Mouse (Mus musculus): ENCODE data around the gene Fuca1. TPM values are rescaled to one million over a fixed set of nuclear protein-coding genes. Genes with fewer than 3 reads are reported as not detected.

Gene Fuca1
- total RNA-seq, 2 experiments from 2014 or later = 15.2 to 29.4 TPM

DNA sequence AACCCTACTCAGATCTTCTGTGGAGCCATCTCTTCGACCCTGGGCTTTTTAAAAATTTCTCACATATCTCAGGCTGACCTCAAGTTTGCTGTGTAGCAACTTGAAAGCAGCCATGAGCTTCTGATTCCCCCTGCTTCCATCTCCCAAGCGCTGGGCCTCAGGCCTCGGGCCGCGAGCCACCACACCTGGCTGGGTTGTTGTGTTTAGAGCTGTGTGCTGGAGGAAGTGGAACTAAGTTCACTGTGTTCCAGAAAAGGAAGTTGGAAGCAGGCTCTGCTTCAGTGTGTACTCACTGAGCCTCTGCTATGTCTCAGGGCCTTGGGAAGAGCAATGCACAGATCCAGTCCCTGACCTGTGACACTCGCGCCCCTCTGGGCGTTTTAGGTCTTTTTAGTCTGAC lies 27.6 kb downstream of the Fuca1 start:
- ATAC-seq (replicated peaks; ENCODE audit: low FRiP score, poor library complexity, severe bottlenecking) = no peak

DNA sequence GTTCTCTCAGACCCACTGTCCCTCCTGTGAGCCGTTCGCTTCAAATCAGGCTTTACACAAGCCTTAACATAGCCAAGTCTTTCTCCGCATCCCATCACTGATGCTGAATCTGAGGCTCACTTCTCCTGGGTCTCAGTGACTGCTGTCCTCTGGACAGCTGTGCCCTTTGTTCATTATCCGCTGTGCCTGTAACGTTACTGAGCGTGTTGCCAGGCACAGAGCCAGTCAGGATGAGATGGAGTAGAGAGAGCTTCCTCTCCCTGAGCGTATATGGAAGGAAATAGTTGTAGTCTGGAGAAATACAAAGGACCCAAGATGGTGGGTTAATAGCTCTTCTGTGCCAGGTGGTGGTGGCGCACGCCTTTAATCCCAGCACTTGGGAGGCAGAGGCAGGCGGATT lies 28.9 kb downstream of the Fuca1 start:
- no peak for ATAC-seq (replicated peaks; ENCODE audit: low FRiP score, poor library complexity, severe bottlenecking)

DNA sequence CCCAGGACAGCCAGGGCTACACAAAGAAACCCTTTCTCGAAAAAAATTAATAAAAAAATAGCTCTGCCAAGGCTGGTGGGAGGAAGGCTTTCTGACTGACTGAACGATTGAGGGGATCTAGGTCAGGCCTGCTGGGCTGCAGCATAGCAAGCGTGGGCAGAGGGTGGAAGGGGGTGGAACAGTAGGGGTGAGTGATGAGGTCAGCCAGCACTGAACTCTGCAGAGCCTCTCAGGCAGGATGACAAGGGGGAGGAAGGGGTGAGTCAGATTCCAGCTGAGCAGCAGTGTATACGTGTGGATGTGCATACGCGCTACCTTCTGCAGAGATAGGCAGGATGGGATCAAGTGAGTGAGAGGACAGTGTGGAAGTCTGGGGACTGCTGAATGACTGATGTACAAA lies 29.4 kb downstream of the Fuca1 start:
- ATAC-seq (replicated peaks; ENCODE audit: low FRiP score, poor library complexity, severe bottlenecking) = no peak

DNA sequence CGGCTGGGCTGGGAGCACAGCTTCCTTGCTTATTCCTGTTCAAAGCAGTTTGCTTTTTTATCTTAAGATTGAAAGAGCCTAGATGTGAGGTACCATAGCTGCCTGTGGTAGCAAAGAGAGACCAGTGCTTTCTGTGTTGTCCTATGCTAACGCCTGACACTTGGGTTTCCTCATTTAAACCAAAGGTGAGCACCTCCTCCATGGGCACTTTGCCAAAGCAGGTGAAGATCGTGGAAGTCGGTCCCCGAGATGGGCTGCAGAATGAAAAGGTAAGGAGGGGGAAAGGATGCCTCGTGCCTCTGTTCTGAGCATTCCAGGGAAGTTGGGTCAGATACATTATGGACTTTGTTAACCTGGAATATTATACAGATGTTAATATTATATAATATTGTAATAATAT lies 29.8 kb downstream of the Fuca1 start:
- no peak for ATAC-seq (replicated peaks; ENCODE audit: low FRiP score, poor library complexity, severe bottlenecking)

DNA sequence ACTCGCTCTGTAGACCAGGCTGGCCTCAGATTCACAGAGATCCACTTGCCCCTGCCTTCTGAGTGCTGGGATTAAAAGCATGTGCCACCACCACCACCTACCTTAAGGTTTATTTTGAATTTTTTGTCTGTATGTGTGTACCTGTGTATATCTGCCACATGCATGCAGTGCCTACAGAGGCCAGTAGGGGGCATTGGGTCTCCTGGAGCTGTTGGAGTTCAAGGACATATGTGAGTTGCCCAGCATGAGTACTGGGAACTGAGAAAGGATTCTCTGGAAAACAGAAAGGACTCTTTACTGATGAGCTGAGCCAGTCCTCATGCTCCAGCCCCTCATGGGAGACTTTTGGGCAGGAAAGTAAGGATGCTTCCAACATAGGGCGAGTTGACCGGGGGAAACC lies 31.0 kb downstream of the Fuca1 start:
- ATAC-seq (replicated peaks; ENCODE audit: low FRiP score, poor library complexity, severe bottlenecking) = no peak

DNA sequence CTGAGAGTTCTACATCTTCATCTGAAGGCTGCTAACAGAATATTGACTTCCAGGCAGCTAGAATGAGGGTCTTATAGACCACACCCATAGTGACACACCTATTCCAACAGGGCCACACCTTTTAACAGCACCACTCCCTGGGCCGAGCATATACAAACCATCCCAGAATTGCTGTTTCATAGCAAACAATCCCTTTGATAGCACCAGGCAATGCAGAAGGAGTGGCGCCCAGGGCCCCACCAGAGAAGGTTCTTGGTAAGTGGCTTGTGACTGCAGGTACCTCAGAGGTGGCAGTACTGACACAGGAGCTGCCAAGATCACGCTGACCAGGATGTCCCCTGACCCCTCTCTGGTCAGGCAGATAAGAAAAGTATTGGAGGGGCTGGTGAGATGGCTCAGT lies 32.6 kb downstream of the Fuca1 start:
- ATAC-seq (replicated peaks; ENCODE audit: low FRiP score, poor library complexity, severe bottlenecking) = no peak

DNA sequence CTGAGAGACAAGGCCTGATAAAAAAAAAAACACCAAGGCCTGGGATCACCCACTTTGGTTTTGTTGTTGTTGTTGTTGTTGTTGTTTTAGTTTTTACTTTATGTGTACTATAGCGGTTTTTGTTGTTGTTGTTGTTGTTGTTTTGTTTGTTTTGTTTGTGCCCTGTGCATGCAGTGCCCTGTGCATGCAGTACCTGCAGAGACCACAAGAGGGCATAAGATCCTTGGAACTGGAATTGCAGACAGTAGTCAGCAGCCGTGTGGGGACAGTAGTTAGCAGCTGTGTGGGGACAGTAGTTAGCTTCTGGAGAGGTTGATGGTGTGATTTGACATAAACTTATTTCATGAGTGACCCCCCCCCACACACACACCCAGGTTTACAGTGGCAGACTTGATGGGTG lies 33.7 kb downstream of the Fuca1 start:
- ATAC-seq (replicated peaks; ENCODE audit: low FRiP score, poor library complexity, severe bottlenecking) = peak; percentile 79

DNA sequence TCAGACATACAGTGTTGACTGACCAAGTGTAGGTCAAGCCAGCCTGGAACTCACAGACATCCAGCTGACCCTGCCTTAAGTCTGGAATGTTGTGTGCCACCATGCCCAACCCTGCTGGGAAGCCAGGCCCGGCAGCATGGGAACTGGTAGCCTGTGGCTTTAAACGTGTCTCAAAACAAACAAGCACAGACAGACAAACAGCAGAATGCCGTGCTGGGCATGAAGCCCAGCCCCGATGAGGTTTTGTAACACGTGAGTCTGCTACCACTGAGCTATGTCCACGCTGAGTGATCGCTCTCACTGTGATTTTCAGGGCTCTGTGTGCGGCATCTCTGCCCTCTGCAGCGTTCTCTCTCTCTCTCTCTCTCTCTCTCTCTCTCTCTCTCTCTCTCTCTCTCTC lies 35.4 kb downstream of the Fuca1 start:
- no peak for ATAC-seq (replicated peaks; ENCODE audit: low FRiP score, poor library complexity, severe bottlenecking)

DNA sequence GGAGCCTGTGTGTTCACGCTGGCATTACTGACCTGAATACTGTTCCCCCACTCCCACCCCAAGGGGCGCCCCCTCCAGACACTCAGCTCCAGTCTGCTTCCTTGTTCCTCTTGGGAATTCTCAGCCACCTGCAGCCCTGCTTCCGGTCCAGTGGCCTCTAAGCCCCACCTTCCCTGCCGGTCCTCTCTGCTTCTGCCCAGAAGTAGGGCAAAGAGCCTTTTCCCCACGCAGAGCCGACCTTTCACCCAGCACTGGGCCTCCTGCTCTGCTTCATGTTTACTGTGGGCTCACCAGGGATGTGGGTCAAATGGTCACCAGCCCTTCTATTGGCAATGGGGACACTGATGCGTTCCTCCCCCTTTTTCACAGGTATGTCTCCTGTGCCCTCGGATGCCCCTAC lies 37.8 kb downstream of the Fuca1 start:
- ATAC-seq (replicated peaks; ENCODE audit: low FRiP score, poor library complexity, severe bottlenecking) = no peak

DNA sequence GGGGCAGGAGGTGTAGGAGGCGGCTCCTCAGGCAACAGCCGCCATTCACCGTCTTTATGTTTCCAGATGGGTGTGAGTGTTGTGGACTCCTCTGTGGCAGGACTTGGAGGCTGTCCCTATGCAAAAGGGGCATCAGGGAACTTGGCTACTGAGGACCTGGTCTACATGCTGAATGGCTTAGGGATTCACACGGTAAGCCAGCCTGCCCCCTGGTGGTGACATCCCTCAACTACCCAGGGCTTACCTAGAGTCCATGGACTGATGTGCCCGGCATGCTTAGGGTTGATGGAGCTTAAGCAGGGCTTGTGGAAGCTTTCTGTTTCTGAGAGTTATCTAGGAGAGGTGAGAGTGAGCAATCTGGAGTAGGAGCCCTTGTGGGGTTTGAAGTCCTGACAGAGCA lies 40.2 kb downstream of the Fuca1 start:
- peak; percentile 59 for ATAC-seq (replicated peaks; ENCODE audit: low FRiP score, poor library complexity, severe bottlenecking)

DNA sequence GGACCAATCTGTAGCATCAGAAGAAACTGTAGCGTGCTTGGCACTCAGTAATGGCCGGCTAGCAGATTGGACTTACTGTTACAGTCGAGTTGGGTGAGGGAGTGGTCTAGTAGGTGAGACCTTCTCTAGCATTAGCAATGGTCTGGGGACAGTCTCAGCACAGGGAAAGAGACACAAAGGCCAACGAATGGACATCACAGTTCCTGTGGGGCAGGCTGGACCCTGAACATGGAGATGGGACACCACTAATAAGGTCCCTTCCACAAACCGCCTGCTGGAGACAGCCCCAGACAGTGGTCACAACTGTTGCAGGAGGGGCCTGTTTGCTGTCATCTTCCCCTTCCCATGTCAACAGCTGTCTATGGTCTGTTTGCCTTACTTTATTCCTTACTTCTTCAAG lies 41.2 kb downstream of the Fuca1 start:
- no peak for ATAC-seq (replicated peaks; ENCODE audit: low FRiP score, poor library complexity, severe bottlenecking)

DNA sequence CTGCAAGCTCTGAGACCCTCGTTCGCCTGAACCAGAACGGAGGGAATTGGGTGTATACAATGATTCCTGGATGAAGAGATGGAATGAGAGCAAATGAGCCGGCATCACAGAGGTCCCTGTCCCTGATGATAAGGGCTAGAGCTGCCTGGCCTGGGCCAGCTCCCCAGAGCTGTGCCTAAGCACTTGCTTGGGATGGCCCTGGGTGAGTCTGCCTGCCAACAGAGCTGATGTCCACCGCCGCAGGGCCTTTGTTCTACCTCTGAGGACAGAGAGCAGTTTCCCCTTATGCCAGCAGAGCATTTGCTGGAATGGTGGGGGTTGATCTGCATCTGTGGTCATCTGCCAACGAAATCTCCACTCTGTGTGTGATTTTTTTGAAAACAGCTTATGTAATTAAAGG lies 41.7 kb downstream of the Fuca1 start:
- ATAC-seq (replicated peaks; ENCODE audit: low FRiP score, poor library complexity, severe bottlenecking) = no peak

DNA sequence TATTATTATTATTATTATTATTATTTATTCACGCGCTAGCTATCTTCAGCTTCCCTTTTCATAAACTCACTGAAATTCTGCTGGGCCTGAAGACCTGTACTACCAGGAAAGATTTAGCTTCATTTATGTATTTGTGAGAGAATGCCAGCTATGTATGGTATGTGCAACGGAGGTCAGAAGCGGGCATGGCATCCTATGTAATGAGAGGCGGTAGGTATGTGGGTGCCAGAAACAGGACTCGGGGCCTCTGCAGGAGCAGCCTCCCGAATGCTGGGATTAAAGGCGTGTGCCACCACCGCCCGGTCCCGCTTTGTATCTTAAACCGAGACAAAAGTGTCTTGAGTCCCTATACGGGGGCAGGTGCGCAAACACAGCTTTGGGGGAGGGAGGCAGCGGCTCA lies 42.4 kb downstream of the Fuca1 start:
- peak; percentile 1 for ATAC-seq (replicated peaks; ENCODE audit: low FRiP score, poor library complexity, severe bottlenecking)

DNA sequence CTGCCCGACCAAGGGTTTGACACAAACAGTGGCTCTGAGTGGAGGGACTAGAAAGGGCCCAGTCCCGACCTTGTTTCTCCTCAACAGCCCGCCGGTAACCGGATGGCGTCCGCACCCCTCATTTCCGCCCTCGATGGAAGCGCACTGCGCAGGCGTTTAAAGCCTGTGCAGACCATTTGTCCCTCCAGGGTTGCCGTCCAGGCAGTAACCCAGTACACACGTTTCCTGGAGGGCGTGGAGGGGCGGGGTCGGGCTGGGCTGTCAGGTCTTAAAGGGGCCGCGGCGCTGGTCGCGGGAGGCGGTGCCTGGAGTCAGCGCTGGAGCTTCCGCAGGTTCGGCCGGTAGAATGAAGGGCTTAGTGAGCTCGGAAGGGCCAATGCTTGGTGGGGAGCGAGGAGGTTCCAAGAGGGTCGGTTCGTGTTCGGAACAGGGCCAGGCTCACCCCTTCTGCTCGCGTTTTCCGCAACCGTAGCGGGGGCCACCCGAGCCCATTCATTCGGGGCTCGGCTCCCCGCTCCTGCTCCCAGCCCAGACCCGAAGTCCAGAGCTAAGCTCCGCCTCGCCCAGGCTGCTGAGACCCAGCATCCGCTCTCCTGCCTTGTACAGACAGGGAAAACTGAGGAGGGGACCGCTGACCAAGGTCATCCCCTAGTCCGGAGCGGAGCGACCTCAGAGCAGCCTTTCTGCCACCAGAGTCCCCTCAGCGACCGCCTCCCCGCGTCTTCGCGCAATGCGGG lies 43.1 kb downstream of the Fuca1 start, which contains the start of gene Gale:
Gene Gale (plus strand): TSS at position 271 of the 737 bp plus-strand sequence.
- ATAC-seq (replicated peaks; ENCODE audit: low FRiP score, poor library complexity, severe bottlenecking) = peak; percentile 82

DNA sequence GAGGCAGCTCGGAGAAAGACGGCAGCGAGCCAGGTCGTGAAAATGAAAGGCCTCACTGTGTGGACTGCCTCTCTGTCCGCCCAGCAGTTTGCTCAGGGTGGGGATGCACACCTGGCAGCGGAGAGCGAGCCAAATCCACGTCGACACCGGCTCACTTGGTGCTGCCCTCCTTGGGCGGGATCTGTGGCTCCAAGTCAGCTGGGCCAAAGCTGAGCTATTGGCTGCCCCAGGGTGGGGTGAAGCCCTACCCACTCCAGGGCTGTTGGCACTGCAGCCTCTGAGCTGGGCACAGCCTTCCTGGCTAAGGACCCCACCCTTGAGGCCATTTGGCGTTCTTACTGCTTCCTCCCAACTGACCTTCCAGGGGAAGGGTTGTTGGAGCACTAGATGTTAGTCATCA lies 43.9 kb downstream of the Fuca1 start:
- ATAC-seq (replicated peaks; ENCODE audit: low FRiP score, poor library complexity, severe bottlenecking) = peak; percentile 60

DNA sequence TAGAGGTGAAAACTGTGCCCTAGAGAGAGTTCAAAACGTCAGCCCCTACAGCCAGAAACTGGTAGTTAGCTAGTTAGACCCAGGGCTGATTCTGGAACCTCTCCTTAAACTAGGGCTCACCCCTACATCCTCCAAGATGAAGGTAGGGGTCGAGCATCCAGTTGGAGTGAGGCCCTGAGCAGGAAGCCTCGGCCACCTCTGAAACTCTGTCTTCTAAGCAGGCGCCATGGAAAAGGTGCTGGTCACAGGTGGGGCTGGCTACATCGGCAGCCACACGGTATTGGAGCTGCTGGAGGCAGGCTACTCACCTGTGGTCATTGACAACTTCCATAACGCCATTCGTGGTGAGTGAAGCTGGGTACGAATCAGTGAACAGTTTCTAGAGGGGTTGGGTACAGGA lies 44.6 kb downstream of the Fuca1 start:
- no peak for ATAC-seq (replicated peaks; ENCODE audit: low FRiP score, poor library complexity, severe bottlenecking)

DNA sequence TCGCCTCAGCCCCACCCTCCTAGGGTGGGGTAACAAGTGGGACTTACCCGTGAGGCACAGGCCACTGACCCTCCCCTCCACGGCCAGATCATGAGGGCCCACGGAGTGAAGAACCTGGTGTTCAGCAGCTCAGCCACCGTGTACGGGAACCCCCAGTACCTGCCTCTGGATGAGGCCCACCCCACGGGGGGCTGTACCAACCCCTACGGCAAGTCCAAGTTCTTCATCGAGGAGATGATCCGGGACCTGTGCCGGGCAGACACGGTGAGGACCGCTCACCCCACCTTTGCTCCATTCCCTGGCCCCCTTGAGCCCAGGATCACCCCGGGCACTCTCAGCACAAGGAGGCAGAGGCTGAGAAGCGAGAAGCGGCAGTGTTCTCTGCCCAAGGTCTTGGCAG lies 45.7 kb downstream of the Fuca1 start:
- ATAC-seq (replicated peaks; ENCODE audit: low FRiP score, poor library complexity, severe bottlenecking) = no peak

DNA sequence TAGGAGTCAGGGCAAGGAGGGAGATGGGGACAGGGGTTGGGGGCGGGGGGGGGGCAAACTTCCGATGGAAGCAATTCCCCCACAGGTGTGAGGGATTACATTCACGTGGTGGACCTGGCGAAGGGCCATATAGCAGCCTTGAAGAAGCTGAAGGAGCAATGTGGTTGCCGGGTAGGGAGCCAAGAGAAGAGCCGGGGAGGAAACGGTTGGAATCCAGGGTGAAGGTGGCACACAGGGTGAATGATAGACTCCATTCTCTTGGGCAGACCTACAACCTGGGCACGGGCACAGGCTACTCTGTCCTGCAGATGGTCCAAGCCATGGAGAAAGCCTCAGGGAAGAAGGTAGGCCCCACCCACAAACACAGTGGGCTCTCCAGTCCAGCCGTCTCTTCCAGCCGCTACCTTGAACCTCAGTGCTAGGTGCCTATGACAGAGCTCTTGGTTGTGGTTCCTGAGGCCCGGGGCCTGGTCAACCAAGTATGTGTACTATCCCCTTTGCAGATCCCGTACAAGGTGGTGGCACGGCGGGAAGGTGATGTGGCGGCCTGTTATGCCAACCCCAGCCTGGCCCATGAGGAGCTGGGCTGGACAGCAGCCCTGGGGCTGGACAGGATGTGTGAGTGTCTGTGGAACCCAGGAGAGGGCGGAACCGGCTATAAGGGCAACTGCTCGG lies 46.7 kb downstream of the Fuca1 start:
- no peak for ATAC-seq (replicated peaks; ENCODE audit: low FRiP score, poor library complexity, severe bottlenecking)

DNA sequence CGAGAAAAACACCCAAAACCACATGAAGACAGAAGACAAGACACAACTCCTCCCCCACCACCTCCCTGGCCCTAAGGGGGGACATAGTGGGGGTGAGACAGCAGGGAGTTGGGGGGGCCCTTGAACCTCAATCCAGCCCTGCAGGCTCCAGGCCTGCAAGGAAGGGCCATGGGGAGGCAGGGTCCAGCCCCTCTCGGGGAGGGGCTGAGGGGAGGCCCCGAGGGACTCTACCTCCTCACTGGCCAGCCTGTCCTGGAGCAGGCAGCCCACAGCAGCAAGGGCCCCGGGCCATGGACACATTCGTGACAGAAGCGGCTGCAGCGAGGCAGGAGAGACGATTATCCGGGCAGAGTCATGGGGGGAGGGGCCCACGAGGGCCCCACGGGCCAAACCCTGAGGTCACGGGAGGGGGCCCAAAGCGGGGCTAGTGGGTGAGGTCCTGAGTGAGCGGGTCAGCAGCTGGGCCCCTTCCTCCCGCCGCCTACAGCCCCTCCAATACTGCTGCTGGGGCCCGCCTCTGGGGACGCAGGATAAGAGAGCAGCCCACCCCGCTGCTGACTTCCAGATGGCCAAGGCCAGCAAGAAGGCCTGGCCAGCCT lies 47.8 kb downstream of the Fuca1 start:
- ATAC-seq (replicated peaks; ENCODE audit: low FRiP score, poor library complexity, severe bottlenecking) = no peak

DNA sequence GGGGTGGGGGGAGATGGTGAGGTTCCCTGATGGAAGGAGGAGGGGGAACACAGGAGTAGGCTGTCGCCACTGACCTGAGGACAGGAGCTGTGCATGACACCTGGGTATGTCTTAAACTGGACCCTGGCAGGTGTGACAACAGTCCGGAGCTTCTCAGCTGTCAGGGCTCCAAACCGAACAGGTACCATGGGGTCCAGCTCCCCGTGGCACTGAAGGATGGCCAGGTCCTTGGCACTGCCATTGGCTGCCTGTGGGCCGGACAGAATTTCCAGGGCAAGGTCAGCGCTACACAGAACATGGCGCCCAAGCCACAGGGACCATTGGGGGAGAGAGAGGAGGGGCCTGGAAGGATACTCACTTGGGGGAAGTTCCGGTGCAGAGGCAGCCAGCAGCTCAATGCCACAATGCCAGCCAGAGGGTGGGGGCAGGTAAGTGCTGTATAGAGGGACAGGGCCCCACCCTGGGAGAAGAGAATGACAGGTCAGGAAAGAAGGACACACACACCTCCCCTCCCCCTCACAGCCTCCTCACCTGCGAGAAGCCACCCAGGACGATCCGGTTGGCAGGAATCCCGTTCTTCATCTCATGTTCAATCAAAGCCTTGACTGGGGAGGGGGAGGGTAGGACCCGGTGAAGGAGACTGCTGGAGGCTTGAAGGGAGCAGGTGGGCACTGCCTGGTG lies 48.7 kb downstream of the Fuca1 start:
- no peak for ATAC-seq (replicated peaks; ENCODE audit: low FRiP score, poor library complexity, severe bottlenecking)

DNA sequence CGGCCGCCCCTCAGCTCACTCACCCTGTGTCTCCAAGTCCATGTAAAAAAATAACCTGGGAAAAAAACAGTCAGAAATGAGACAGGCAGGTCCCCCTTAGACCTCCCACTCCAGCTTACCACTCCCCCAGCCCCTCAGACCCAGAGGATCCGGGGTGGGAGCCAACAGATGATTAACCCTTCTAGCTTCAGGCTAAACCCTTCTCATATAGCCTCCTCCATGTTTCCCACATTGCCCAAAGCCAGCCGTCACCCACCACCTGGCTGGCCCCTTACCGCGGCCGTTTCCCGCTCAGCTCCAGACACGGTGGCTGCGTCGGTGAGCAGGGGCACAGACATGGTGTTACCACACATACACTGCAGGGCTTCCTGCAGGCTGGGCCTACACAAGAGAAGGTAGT lies 50.0 kb downstream of the Fuca1 start:
- ATAC-seq (replicated peaks; ENCODE audit: low FRiP score, poor library complexity, severe bottlenecking) = no peak

All from erythroblast, adult 5-6 weeks (primary cell).